Comparison of ENCODE assay signal across 13 mouse cellular contexts in genomic region chr15:103315979-103316776, GRCm38 (mm10). TPM values are rescaled to one million over a fixed set of nuclear protein-coding genes. Genes with fewer than 3 reads are reported as not detected.
A peak's percentile ranks its signal among the peaks of the same experiment; 100 is the strongest.
DNase-seq lines count a peak whose midpoint lies in the region; ATAC-seq lines count a peak whose summit lies in the region.
"Had no signal": no experiment of that assay in that cellular context is flagged by ENCODE, and none has a peak within 500 bp of the region (broad histone marks: within the 10 kb centered on the region; RNA-seq: fewer than 3 reads in every experiment).

No protein-coding gene starts in this region.

- no peak overlapping the region for H3K4me3 ChIP-seq in heart, embryonic 12.5 days
- H3K4me3 ChIP-seq in midbrain, embryonic 16.5 days (ENCODE audit: low read depth, low read length): no peak overlapping the region
- H3K4me3 ChIP-seq in midbrain, embryonic 11.5 days (ENCODE audit: low read depth, low read length): no peak overlapping the region
- H3K4me3 ChIP-seq: hindbrain, embryonic 15.5 days; megakaryocyte, embryonic 14.5 days; stomach, embryonic 15.5 days had no signal

- H3K27ac ChIP-seq in heart, embryonic 12.5 days (ENCODE audit: poor library complexity, severe bottlenecking): no peak overlapping the region
- no peak overlapping the region; the same call in 1 of the 2 replicates for H3K27ac ChIP-seq in midbrain, embryonic 16.5 days (ENCODE audit: low read length)
- no peak overlapping the region for H3K27ac ChIP-seq in midbrain, embryonic 11.5 days (ENCODE audit: low read depth, low read length)
- H3K27ac ChIP-seq: stomach, embryonic 15.5 days had no signal

- peaks cover 59% of the 10 kb centered on the region for H3K4me1 ChIP-seq in heart, embryonic 12.5 days (replicated peaks)
- H3K4me1 ChIP-seq in midbrain, embryonic 16.5 days (ENCODE audit: control insufficient read depth, insufficient read depth, low read length): peaks cover 24% of the 10 kb centered on the region
- H3K4me1 ChIP-seq in midbrain, embryonic 11.5 days (ENCODE audit: control insufficient read depth, insufficient read depth, low read length): peaks cover 16% of the 10 kb centered on the region

- no peaks in the 10 kb centered on the region for H3K27me3 ChIP-seq in heart, embryonic 12.5 days (replicated peaks)
- H3K27me3 ChIP-seq in midbrain, embryonic 16.5 days (ENCODE audit: control insufficient read depth, insufficient read depth, low read depth, low read length): no peaks in the 10 kb centered on the region
- no peaks in the 10 kb centered on the region for H3K27me3 ChIP-seq in midbrain, embryonic 11.5 days (ENCODE audit: control insufficient read depth, insufficient read depth, low read length)
- H3K27me3 ChIP-seq: hindbrain, embryonic 15.5 days; megakaryocyte, embryonic 14.5 days; stomach, embryonic 15.5 days had no signal

- no peak for ATAC-seq in heart, embryonic 12.5 days (ENCODE audit: insufficient number of reproducible peaks, low FRiP score)
- ATAC-seq in midbrain, embryonic 16.5 days: no peak
- no peak for ATAC-seq in midbrain, embryonic 11.5 days (ENCODE audit: low FRiP score)

- no peak overlapping the region for H3K4me2 ChIP-seq in heart, embryonic 12.5 days
- no peak overlapping the region for H3K4me2 ChIP-seq in midbrain, embryonic 16.5 days (ENCODE audit: low read length)
- H3K4me2 ChIP-seq in midbrain, embryonic 11.5 days: no peak overlapping the region

- peak; percentile 90 to 91 for DNase-seq in heart, adult 18-20 months
- DNase-seq in midbrain, embryonic 11.5 days (ENCODE audit: low spot score, missing footprints): no peak
- peak; percentile 84 for DNase-seq in heart, adult 8-10 months (ENCODE audit: low spot score)
- peak; percentile 90 for DNase-seq in skeletal muscle tissue, adult 2 months (ENCODE audit: low read depth, low spot score)
- DNase-seq in layer of hippocampus, adult 9-11 months: no peak
- DNase-seq in layer of hippocampus, postnatal 36 days: no peak
- DNase-seq: cerebellum, adult 8-10 months had no signal

- H3K9ac ChIP-seq in heart, embryonic 12.5 days: no peak overlapping the region
- 0 out of 2 replicates have a peak overlapping the region, but pooled peaks have one; percentile 20 for H3K9ac ChIP-seq in midbrain, embryonic 16.5 days (ENCODE audit: low read depth, low read length)
- H3K9ac ChIP-seq in midbrain, embryonic 11.5 days (ENCODE audit: low read length): no peak overlapping the region
- H3K9ac ChIP-seq: hindbrain, embryonic 15.5 days; stomach, embryonic 15.5 days had no signal

- WGBS in heart, embryonic 12.5 days: 80% methylated on average over 10 of the region's 10 CpGs
- 92% methylated on average over 10 of the region's 10 CpGs for WGBS in midbrain, embryonic 16.5 days
- 93% methylated on average over 10 of the region's 10 CpGs for whole genome bisulfite sequencing in midbrain, embryonic 11.5 days

- H3K36me3 ChIP-seq in heart, embryonic 12.5 days: peaks cover 26% of the 10 kb centered on the region
- H3K36me3 ChIP-seq in midbrain, embryonic 16.5 days (ENCODE audit: control insufficient read depth, insufficient read depth, low read length): peaks cover 21% of the 10 kb centered on the region
- H3K36me3 ChIP-seq in midbrain, embryonic 11.5 days (ENCODE audit: control insufficient read depth, insufficient read depth, low read length): peaks cover 7% of the 10 kb centered on the region; the same call in 1 of the 2 replicates

- no peaks in the 10 kb centered on the region for H3K9me3 ChIP-seq in heart, embryonic 12.5 days (replicated peaks)
- no peaks in the 10 kb centered on the region for H3K9me3 ChIP-seq in midbrain, embryonic 16.5 days (replicated peaks; ENCODE audit: control insufficient read depth, low read length, poor library complexity, severe bottlenecking)
- H3K9me3 ChIP-seq in midbrain, embryonic 11.5 days (ENCODE audit: control insufficient read depth, low read length): no peaks in the 10 kb centered on the region
- H3K9me3 ChIP-seq: hindbrain, embryonic 15.5 days; megakaryocyte, embryonic 14.5 days; stomach, embryonic 15.5 days had no signal

RNA-seq across cellular contexts. Expression of gene Gpr84, which starts 5.8 kb away (rescaled TPM):
- not detected for total RNA-seq in heart, adult 18-20 months (2021)
- 0.17 and 0.29 TPM in 2 replicates for polyA plus RNA-seq in heart, embryonic 12.5 days (2016; fragmentation: Nextera tagmentation; extraction: Ambion mirVana)
- polyA plus RNA-seq in midbrain, embryonic 16.5 days (2015; fragmentation: Nextera tagmentation; extraction: Ambion mirVana): 0.40 and 0.64 TPM in 2 replicates
- 0.12 and 0.23 TPM in 2 replicates for polyA plus RNA-seq in midbrain, embryonic 11.5 days (2014; fragmentation: Nextera tagmentation; extraction: Ambion mirVana)
- total RNA-seq in heart, adult 8-10 months (2022): not detected
- total RNA-seq in layer of hippocampus, postnatal 36 days (2021): under 1 TPM; 0.25 to 0.66 TPM

RNA-seq across cellular contexts. Expression of gene Zfp385a, which starts 23.7 kb away (rescaled TPM):
- 10 to 100 TPM in 1 of 2 experiments, 1 to 10 TPM in 1; 8.9 to 10.3 TPM for total RNA-seq in heart, adult 18-20 months (2021)
- polyA plus RNA-seq in heart, embryonic 12.5 days (2016; fragmentation: Nextera tagmentation; extraction: Ambion mirVana): 9.2 and 10.3 TPM in 2 replicates
- polyA plus RNA-seq in midbrain, embryonic 16.5 days (2015; fragmentation: Nextera tagmentation; extraction: Ambion mirVana): 20.1 and 22.7 TPM in 2 replicates
- polyA plus RNA-seq in midbrain, embryonic 11.5 days (2014; fragmentation: Nextera tagmentation; extraction: Ambion mirVana): 19.4 and 24.3 TPM in 2 replicates
- 1 to 10 TPM; 6.7 to 9.5 (median 8.8) TPM for total RNA-seq in heart, adult 8-10 months (2022)
- total RNA-seq in layer of hippocampus, postnatal 36 days (2021): 10 to 100 TPM; 38.7 to 39.7 TPM

RNA-seq across cellular contexts. Expression of gene Copz1, which starts 43.7 kb away (rescaled TPM):
- 10 to 100 TPM; 52.3 to 52.9 TPM for total RNA-seq in heart, adult 18-20 months (2021)
- polyA plus RNA-seq in heart, embryonic 12.5 days (2016; fragmentation: Nextera tagmentation; extraction: Ambion mirVana): 166 TPM in 2 replicates
- 200 and 205 TPM in 2 replicates for polyA plus RNA-seq in midbrain, embryonic 16.5 days (2015; fragmentation: Nextera tagmentation; extraction: Ambion mirVana)
- 286 and 307 TPM in 2 replicates for polyA plus RNA-seq in midbrain, embryonic 11.5 days (2014; fragmentation: Nextera tagmentation; extraction: Ambion mirVana)
- total RNA-seq in heart, adult 8-10 months (2022): 10 to 100 TPM; 48.9 to 55.0 (median 49.4) TPM
- total RNA-seq in layer of hippocampus, postnatal 36 days (2021): 100 to 1,000 TPM in 1 of 2 experiments, 10 to 100 TPM in 1; 93.2 to 103 TPM

RNA-seq across cellular contexts. Expression of gene Itga5, which starts 50.4 kb away (rescaled TPM):
- 10 to 100 TPM; 30.8 to 37.3 TPM for total RNA-seq in heart, adult 18-20 months (2021)
- polyA plus RNA-seq in heart, embryonic 12.5 days (2016; fragmentation: Nextera tagmentation; extraction: Ambion mirVana): 111 and 115 TPM in 2 replicates
- 5.8 and 7.4 TPM in 2 replicates for polyA plus RNA-seq in midbrain, embryonic 16.5 days (2015; fragmentation: Nextera tagmentation; extraction: Ambion mirVana)
- 15.9 and 18.1 TPM in 2 replicates for polyA plus RNA-seq in midbrain, embryonic 11.5 days (2014; fragmentation: Nextera tagmentation; extraction: Ambion mirVana)
- total RNA-seq in heart, adult 8-10 months (2022): 10 to 100 TPM; 27.8 to 40.2 (median 33.7) TPM
- 1 to 10 TPM; 1.4 to 1.9 TPM for total RNA-seq in layer of hippocampus, postnatal 36 days (2021)

RNA-seq across cellular contexts. Expression of gene Nfe2, which starts 58.0 kb away (rescaled TPM):
- 1 to 10 TPM in 1 of 2 experiments, under 1 TPM in 1; 0.46 to 1.2 TPM for total RNA-seq in heart, adult 18-20 months (2021)
- polyA plus RNA-seq in heart, embryonic 12.5 days (2016; fragmentation: Nextera tagmentation; extraction: Ambion mirVana): 12.1 and 12.4 TPM in 2 replicates
- polyA plus RNA-seq in midbrain, embryonic 16.5 days (2015; fragmentation: Nextera tagmentation; extraction: Ambion mirVana): 0.52 and 0.68 TPM in 2 replicates
- 6.8 and 6.9 TPM in 2 replicates for polyA plus RNA-seq in midbrain, embryonic 11.5 days (2014; fragmentation: Nextera tagmentation; extraction: Ambion mirVana)
- 1 to 10 TPM in 2 of 4 experiments, under 1 TPM in 2; 0.31 to 2.6 (median 0.88) TPM for total RNA-seq in heart, adult 8-10 months (2022)
- under 1 TPM in 1 of 2 experiments, not detected in 1; 0.23 TPM for total RNA-seq in layer of hippocampus, postnatal 36 days (2021)
- total RNA-seq: layer of hippocampus, postnatal 25 days had no signal

Comparison
In these comparisons a context has a peak if more than half of its experiments do, and no peak if none do; other contexts are left out.
1. DNase-seq: peak in heart, adult 18-20 months (2 of 2), heart, adult 8-10 months (single experiment) and skeletal muscle tissue, adult 2 months (single experiment); none in midbrain, embryonic 11.5 days (single experiment), layer of hippocampus, adult 9-11 months (single experiment) and layer of hippocampus, postnatal 36 days (0 of 2).